Mouse (Mus musculus): ENCODE results near the gene Atp6v1d. TPM values are rescaled to one million over a fixed set of nuclear protein-coding genes. Genes with fewer than 3 reads are reported as not detected.
A peak's percentile ranks its signal among the peaks of the same experiment; 100 is the strongest.

Atp6v1d gene
- total RNA-seq, 2 experiments from 2014 or later: 27.9 to 72.6 TPM

GRCm38 (mm10) chr12:78800036-78800435 is 61.4 kb downstream of the Atp6v1d start:
- ATAC-seq (replicated peaks; ENCODE audit: poor library complexity): peak; percentile 68

- ATAC-seq (replicated peaks; ENCODE audit: poor library complexity): no peak
Observed at GRCm38 (mm10) chr12:78794236-78794635, 67.2 kb downstream of the Atp6v1d start.

- no peak for ATAC-seq (replicated peaks; ENCODE audit: poor library complexity)
Observed at GRCm38 (mm10) chr12:78790791-78791190, 70.6 kb downstream of the Atp6v1d start.

Other genes starting within 250 kb of the Atp6v1d start
- gene Fam71d, start 170.1 kb downstream of the Atp6v1d start, total RNA-seq (2015): not detected in 2 replicates
- not detected in 2 replicates for gene Fam71d, start 170.1 kb downstream of the Atp6v1d start, total RNA-seq (2017)
- 10.4 and 11.7 TPM in 2 replicates for gene Mpp5, start 112.7 kb downstream of the Atp6v1d start, total RNA-seq (2015)
- 10.8 and 22.5 TPM in 2 replicates for gene Mpp5, start 112.7 kb downstream of the Atp6v1d start, total RNA-seq (2017)
- 182 and 193 TPM in 2 replicates for gene Eif2s1, start 181 bp upstream of the Atp6v1d start, total RNA-seq (2015)
- 111 and 115 TPM in 2 replicates for gene Eif2s1, start 181 bp upstream of the Atp6v1d start, total RNA-seq (2017)
- gene Plek2, start 45.3 kb upstream of the Atp6v1d start, total RNA-seq (2015): not detected in 2 replicates
- gene Plek2, start 45.3 kb upstream of the Atp6v1d start, total RNA-seq (2017): not detected in 2 replicates
- gene Tmem229b, start 146.0 kb upstream of the Atp6v1d start, total RNA-seq (2015): 73.3 and 75.4 TPM in 2 replicates
- 84.1 and 102 TPM in 2 replicates for gene Tmem229b, start 146.0 kb upstream of the Atp6v1d start, total RNA-seq (2017)
- gene Plekhh1, start 167.5 kb upstream of the Atp6v1d start, total RNA-seq (2015): 0.22 and 0.25 TPM in 2 replicates
- 0.24 and 0.25 TPM in 2 replicates for gene Plekhh1, start 167.5 kb upstream of the Atp6v1d start, total RNA-seq (2017)
- 17.1 and 18.2 TPM in 2 replicates for gene Pigh, start 228.0 kb upstream of the Atp6v1d start, total RNA-seq (2015)
- 13.2 and 15.8 TPM in 2 replicates for gene Pigh, start 228.0 kb upstream of the Atp6v1d start, total RNA-seq (2017)